Mouse (Mus musculus) 3T3-L1 (cell line): ENCODE measurements around the gene Akt1.

Experiments
- DNase-seq: peaks from one replicate; pipeline ENCODE4 v3.0.0-alpha.2; 2015; ENCODE audit warnings: low read depth, low spot score

Gene Akt1

DNA sequence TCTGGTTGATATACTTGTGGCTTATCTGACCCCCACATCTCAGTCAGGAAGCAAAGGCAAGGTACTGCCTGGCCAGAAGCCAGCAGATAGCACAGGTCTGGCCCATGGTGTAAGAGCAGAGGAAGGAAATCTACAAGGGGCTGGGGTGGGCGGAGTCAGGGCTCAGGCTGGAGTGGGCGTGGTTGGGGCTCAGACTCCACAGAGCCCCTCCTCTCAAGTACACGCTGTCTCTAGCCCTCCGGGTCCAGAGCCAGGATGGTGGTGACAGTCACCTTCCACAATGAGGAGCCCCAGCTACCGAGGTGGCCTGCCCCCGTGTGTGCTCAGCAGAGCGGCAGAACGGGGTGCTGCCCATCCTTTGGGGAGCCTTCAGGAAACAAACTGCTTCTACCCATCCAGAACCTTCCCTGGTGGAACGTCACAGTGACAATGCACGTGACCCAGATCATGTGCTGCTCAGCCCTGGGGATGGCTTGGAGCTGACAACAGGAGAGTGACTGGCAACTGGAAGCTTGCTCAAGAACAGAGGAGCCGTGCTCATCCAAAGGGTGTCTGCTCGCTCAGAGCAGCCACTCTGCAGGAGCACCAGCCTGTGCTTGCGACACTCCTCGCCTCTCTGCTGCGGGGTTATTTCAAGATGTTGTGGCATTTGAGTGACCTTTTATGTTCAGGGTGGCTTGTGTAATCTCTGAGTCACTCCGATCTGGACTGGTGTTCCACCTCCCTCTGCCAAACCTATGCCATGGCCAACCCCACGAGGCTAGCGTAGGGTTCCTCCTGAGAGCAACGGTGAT, 45.6 kb downstream of the Akt1 start:
- DNase-seq: peak; percentile 80

DNA sequence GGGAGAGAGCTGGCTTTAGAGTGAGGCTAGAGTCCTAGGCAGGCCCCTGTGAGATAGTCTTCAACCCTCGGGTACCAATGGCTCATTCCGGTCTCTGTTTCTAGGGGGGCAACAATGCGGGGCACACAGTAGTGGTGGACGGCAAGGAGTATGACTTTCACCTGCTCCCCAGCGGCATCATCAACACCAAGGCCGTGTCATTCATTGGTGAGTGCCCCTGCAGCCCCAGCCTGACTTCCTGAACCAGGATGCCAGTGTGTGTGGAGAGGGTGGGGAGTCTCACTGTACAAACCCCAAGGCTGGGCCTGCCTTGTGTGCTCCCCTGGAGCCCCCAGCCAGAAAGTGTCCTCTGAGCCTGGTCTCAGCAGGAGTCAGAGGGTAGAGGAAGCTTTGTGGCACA, 46.5 kb downstream of the Akt1 start:
- no peak for DNase-seq

DNA sequence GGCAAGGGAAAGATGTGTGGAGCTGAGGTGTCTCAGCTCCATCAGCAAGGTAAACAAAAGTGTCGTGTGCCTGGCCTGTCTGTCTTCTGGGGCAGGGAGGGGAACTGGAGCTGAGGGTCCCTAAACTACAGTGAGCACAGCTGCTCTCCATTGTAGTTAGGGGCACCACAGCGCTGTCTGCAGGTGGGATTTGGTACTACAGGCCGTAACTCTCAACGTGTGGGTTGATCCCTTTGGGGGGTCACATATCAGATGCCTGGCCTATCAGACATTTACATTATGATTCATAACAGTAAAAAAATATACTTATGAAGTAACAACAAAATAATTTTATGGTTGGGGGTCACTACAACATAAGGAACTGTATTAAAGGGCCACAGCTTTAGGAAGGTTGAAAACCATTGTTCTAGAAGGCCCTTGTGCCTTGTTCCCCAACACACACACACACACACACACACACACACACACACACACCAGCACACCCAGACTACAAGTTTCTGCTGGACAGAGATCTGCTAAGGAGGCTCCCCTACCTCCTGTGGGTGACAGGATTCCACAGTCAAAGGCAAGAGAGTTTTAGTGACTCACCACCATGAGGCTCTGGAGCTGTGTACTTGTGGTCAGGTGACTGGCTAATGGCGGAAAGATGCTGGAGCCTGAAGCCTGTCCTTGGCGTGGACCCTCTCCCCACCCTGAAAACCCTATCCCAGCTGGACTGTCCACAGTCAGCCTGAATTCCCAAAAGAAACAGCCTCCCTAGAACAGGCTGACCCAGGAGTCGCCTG, 47.4 kb downstream of the Akt1 start:
- DNase-seq: peak; percentile 69

DNA sequence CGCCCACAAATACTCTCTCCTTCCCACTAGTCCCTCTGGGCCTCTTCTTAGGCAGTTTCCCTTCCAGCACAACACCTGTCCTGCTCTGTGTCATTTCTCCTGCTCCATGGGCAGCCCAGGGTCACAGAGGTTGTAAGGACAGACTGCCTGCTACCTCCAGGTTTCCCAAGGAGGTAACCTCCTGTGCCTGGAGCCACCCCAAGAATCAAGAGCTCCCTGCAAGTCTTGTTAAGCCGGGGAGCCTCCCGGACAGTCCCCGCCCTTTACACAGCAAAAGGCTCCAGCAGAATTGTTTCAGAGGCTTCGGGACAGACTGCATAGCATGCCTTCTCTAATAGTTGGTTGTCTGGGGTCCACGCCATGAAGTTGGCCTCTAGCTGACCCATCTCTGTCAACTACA, 48.2 kb downstream of the Akt1 start:
- no peak for DNase-seq

DNA sequence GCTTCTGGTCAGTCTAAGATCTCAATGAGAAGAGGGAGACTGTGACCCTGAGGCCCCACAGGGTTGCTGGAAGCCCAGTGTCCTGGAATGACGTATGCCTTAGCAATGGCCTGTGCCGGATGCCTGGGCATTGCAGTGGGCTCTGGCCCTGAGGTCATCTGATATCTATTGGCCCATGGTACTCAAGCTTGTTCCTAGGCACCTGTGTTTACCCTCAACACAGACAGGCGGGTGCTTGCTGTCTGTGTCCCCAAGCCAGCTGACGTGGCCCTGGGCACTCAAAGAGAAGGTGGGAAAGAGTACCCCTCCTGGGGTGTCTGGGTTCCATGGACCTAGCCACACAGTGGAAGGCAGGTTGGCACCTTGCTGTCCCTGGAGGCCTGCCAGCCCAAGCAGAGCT, 49.0 kb downstream of the Akt1 start:
- no peak for DNase-seq

DNA sequence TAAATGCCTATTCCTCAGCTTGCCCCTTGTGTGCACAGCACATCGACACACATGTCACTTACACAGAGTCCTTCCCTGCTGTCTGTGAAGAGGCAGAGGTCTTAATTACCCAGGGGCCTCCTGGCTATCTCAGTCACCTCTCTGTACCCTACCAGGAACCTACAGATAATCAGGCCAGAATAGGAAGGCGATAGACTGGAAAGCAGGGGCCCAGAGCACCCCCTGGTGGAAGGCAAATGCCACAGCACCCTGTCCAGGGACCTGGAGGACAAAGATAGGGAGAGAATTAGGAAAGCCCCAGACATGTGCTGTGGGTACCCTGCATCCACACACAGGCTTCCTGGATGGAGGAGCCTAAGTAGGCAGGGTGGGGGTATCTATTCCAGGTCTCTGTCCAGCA, 50.9 kb downstream of the Akt1 start:
- DNase-seq: peak; percentile 75

DNA sequence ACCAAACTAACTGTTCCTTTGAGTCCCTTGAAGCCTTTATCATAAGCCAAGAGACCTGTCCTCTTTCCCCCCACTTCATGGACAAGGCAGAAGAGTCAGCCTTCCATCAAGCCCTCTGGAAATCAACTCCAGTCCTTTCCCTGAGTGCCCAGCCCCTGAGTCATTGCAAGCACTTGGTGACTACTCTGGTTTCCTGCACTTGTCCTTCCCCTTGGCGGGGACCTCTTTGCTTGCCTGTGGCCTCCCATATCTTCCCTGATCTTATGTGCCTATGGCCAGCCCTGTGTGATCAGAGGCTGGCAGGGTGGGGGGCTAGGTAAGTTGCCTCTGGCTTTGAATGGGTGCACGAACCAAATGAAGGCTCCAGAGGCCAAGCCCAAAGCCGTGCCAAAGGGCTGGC, 52.8 kb downstream of the Akt1 start:
- peak; percentile 68 for DNase-seq

DNA sequence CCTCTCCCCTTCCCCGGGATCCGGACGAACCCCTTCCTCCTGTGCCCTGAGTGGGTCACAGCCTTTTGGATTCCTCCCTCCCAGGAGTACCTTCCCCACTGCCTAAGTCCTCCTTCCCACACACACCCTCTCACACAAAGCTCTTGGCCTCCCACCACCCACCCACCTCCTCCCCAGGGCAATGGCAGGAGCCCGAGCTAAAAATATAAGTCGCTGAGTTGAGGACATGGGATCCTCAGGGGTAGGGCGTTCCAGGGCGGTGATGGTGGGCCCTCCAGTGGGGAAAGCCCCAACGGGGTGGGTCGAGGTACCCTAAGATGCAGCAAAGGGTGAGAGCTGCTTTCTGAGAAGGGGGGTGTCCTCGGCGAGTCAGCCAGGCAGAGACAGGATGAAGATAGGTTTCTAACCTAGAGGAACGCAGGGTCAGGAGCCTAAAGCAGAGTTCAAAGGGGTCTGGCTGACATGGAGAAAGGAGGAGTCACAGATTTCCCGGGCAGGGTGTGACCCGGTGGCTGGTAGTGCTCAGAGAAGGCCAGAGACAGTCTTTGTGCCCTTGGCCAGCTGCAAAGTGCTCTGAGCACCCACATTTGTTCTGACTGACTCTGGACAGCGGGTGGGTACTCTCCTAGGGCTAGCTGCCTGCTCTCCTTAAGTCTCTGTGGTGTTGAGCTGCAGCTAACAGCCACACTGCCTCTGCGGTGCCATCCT, 54.2 kb downstream of the Akt1 start:
- DNase-seq: no peak

DNA sequence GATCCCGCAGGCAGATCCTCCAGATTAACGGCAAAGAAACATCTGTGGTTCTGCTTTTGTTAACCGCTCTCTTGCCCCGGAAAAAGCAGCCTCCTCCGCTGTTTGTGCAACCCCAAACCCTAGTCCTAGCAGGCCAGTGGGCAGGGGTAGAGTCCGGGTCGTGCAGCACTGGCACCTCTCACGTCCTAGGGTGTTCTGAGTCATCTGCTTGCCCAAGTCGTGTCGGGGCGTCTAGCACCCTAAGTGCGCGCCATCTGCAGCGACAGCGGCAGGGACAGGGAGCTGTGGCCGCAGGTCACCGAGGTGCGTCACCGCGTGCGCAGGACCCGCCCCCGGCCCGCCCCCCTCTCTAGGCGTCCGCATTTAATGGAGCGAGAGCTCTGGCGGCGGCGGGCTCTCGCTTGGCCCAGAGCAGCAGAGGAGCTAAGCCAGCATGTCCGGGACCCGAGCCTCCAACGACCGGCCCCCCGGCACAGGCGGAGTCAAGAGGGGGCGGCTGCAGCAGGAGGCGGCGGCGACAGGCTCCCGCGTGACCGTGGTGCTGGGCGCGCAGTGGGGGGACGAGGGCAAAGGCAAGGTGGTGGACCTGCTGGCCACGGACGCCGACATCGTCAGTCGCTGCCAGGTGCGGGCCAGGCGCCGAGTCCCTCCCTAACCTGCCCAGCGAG, 54.9 kb downstream of the Akt1 start, which contains the start of gene Adssl1:
TSS of gene Adssl1 (plus strand) at position 360 of the 668 bp plus-strand sequence.
- no peak for DNase-seq

DNA sequence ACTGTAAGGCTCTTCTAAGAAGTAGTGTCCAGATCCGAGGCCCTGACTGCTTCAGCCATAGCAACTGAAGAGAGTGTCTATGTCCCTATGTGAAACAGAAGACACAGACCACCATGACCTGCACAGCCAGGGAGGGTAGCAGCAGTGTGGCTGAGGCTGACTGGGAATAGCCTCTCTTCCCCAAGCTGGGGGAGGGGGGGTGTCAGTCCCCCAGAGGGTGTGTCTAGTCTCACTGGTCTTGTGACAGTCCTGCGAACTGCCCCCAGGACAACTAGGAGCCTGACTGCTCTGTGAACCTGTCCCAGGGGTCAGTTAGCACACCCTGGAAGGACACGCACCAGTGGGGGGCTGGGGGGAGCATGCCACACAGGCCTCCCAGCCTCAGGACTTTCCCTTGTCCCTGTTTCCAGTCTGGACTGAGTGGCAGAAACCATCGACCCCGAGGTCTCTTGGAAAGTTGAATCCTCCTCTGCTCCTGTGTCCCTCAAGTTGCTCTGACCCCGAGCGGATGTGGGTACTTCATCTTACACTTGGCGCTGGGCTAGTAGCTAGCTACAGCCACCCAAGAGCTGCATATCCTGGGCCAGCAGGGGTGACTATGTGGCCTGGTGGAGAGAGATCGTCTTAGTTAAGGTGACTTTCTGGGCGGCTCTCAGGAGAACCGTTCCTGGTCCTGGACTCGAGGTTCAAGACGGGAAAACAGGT, 55.6 kb downstream of the Akt1 start:
- DNase-seq: no peak

DNA sequence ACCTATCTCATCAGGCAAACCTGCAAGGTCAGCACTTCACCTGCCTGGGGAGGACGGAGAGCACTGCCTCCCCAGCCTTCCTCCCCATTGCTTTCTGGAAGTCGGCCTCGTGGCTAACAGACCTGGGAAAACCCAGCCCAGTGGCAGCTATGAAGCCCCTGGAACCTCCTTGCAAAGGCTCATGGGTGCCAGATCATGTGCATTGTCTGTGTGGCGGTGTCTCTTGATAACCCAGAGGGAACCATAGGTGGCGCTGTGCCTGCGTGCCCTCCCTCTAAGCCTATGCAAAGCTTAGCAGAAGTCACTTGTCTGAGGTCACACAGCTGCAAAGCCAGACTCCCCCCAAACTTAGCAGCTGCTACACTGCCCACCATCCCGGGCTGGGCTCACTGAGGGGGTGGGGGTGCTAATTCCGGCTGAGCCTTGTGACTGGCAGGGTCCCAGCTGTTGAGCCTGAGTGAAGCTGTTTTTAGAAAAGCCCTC, 56.7 kb downstream of the Akt1 start:
- peak; percentile 65 for DNase-seq

DNA sequence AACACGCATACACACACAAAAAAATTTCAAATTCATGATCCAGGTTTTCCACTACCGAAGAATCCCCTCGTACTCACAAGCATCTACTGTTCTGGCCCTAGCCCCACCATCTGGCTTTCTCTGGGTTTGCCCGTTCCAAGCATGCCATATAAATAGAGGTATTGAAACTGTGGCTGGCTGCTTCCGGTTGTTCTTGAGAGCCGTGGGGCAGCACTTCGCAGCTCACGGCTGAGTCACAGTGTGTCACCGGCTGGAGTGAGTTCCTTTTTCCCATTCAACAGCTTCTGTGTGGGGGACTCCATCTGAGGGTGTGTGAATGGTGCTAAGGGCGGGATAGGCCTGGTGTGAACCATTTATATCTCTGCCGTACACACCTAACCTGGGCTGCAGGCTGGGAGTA, 57.5 kb downstream of the Akt1 start:
- DNase-seq: peak; percentile 79

DNA sequence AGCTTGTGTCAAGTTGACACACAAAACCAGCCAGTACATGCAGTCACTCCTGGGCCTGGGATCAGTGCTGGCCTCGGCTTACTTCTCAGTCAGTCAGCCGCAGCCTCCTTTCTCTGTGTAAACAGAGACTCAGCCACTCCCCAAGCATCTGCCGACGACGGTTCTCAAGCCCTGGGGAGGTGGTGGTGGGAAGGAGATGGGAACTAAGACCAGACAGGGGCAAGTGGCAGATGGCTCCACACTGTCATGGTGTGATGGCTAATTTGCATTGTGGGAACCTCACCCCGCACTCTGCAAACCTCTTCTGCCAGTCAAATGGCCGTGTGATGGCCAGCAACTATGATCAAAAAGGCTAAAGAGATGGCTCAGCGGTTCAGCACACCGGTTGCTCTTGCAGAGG, 58.0 kb downstream of the Akt1 start:
- no peak for DNase-seq

DNA sequence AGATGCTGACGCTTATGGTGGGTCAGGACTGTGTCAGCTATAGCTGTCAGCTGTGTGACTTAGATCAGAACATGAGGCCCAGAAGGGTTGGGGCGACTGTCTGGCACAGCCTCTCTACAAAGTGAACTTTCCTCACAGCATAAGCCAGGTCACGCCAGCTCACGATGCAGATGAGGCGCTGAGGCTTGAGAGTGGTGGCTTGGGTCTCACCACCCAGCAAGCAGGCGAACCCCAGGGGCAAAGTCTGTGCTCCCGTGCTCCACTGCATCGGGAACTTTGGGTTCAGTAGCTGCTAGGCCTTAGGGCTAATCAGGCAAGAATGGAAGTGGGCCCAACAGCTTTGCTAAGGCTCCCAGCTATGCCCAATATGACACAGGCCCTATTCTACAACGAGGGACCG, 65.7 kb downstream of the Akt1 start:
- DNase-seq: no peak

DNA sequence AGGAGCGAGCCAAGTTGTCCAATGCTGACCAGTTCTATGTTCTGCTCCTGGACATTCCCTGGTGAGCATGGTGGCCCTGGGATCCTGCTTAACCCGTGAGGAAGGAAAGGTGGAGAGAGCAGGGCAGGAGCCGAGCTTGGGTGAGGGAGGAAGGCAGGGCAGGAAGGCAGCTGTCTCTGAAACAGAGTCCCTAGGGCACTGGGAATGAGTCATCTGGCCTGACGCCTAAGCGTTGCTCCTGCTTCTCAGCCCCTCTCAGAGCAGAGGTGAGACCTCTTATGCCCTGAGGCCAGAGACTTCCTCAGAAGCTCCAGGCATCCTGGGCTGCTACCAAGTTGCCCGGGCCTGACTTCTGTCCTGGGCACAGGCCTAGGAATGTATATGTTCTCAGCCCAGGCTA, 67.7 kb downstream of the Akt1 start:
- peak; percentile 79 for DNase-seq

DNA sequence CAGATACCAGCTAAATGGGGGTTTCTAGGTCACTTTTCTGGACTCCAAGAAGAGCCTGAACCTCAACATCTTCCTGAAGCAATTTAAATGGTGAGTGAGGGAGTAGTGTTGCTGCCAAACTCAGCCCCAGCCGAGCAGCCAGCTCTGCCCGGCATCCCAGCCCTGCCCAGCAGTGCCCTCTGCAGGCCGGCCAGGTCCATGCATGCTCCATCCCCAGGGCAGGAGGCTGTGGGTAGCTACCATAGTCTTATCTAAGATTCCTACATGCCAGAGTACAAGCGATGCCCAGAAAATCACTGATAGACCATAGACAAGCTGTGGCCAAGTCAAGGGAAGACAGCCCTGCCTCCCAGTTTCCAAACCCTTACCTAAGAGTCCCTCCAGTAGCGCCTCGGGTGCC, 68.9 kb downstream of the Akt1 start:
- DNase-seq: peak; percentile 79

DNA sequence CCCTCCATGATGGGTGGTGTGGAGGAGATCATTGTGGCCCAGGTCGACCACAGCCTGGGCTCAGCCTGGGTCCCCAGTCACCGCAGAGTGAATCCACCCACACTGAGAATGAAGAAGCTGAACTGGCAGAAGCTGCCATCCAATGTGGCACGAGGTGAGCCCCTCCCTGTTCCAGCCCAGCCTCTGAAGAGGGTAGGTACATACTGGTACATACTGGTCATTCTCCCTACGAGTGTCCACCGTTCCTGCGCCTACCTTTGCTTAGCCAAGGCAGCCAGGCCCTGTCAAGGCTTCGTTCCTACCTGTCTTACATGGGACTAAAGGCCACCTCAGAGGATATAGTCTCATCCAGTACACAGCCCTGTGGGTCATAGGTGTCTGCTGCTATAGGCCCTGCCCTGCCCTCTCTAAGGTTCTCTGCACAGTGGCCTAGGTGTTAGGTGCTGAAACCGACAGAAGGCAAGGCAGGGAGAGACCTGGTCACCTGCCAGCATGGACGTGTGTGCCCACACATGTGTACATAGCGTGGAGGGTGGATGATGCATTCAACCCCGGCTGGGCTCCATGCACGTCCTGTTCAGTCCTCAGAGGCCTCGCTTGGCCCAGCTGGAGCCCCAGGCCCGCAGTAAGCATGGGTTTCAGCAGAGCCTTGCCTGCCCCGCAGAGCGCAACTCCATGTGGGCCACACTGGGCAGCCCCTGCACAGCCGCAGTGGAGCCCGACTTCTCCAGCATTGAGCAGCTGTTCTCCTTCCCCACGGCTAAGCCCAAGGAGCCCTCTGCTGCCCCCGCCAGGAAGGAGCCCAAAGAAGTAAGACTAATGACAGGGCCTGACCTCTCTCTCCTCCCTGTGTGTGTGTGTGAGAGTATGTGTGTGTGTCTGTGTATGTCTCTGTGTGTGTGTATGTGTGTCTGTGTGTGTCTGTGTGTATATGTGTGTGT, 69.7 kb downstream of the Akt1 start:
- peak; percentile 71 for DNase-seq

DNA sequence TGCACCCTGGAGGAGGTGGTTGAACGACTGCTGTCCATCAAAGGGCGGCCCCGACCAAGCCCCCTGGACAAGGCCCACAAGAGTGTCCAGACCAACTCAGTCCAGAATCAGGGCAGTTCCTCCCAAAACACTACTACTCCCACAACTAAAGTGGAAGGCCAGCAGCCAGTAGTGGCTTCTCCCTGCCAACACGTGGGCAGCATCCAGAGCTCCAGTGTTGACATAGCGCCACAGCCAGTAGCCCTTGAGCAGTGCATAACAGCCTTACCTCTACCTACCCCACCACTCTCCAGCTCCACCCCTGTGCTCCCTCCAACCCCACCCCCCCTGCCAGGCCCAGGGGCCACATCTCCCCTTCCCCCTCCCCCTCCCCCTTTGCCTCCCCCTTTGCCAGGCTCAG, 70.7 kb downstream of the Akt1 start:
- no peak for DNase-seq
